In genomic region chr2:3475746-3476251, GRCm38 (mm10) we compare ENCODE assay signal across 8 mouse cellular contexts. TPM values are rescaled to one million over a fixed set of nuclear protein-coding genes. Genes with fewer than 3 reads are reported as not detected.
DNase-seq lines count a peak whose midpoint lies in the region; ATAC-seq lines count a peak whose summit lies in the region.

No protein-coding gene starts in this region.

- H3K4me1 ChIP-seq in intestine, embryonic 14.5 days (replicated peaks; ENCODE audit: control insufficient read depth, insufficient read depth, low read length): peaks cover 13% of the 10 kb centered on the region
- H3K4me1 ChIP-seq in intestine, embryonic 16.5 days (ENCODE audit: control insufficient read depth, insufficient read depth, low read length): peaks cover 6% of the 10 kb centered on the region
- peaks cover 17% of the 10 kb centered on the region for H3K4me1 ChIP-seq in hindbrain, embryonic 12.5 days

- H3K9me3 ChIP-seq in intestine, embryonic 14.5 days (ENCODE audit: control insufficient read depth, low read length): no peaks in the 10 kb centered on the region
- H3K9me3 ChIP-seq in intestine, embryonic 16.5 days (ENCODE audit: control insufficient read depth, low read length): no peaks in the 10 kb centered on the region
- no peaks in the 10 kb centered on the region for H3K9me3 ChIP-seq in hindbrain, embryonic 12.5 days (replicated peaks)

- WGBS in intestine, embryonic 14.5 days: 69% methylated on average over 3 of the region's 3 CpGs
- 58% methylated on average over 3 of the region's 3 CpGs for WGBS in intestine, embryonic 16.5 days
- WGBS in hindbrain, embryonic 12.5 days: 60% methylated on average over 3 of the region's 3 CpGs

- H3K4me2 ChIP-seq in intestine, embryonic 14.5 days (ENCODE audit: low read length): peak overlapping the region; percentile 82
- no peak overlapping the region for H3K4me2 ChIP-seq in intestine, embryonic 16.5 days (ENCODE audit: low read depth, low read length)
- peak overlapping the region; percentile 70; the same call in 1 of the 2 replicates for H3K4me2 ChIP-seq in hindbrain, embryonic 12.5 days (replicated peaks)

- no peak for DNase-seq in intestine, embryonic 14.5 days (ENCODE audit: low spot score)
- peak; percentile 10 for DNase-seq in T-cell, adult 2 months (ENCODE audit: low spot score)
- DNase-seq in lung, postnatal 36 days: peak; percentile 10
- DNase-seq in right cerebral cortex, postnatal 10 days (ENCODE audit: low spot score in 2 of 2): no peak
- no peak for DNase-seq in gastrocnemius, adult 8-10 months (ENCODE audit: low spot score in 2 of 2)
- DNase-seq in adrenal gland, postnatal 25 days: no peak

- H3K27ac ChIP-seq in intestine, embryonic 14.5 days (ENCODE audit: low read depth): 0 out of 2 replicates have a peak overlapping the region, but pooled peaks have one; percentile 36
- no peak overlapping the region for H3K27ac ChIP-seq in intestine, embryonic 16.5 days (ENCODE audit: low read length)
- H3K27ac ChIP-seq in hindbrain, embryonic 12.5 days: no peak overlapping the region

- no peaks in the 10 kb centered on the region for H3K27me3 ChIP-seq in intestine, embryonic 14.5 days (replicated peaks; ENCODE audit: control insufficient read depth, insufficient read depth, low read length)
- H3K27me3 ChIP-seq in intestine, embryonic 16.5 days (replicated peaks; ENCODE audit: control insufficient read depth, insufficient read depth, low read length): no peaks in the 10 kb centered on the region
- H3K27me3 ChIP-seq in hindbrain, embryonic 12.5 days: no peaks in the 10 kb centered on the region

- peaks cover 4% of the 10 kb centered on the region; the same call in 1 of the 2 replicates for H3K36me3 ChIP-seq in intestine, embryonic 14.5 days (ENCODE audit: control insufficient read depth, insufficient read depth, low read length)
- H3K36me3 ChIP-seq in intestine, embryonic 16.5 days (ENCODE audit: control insufficient read depth, insufficient read depth, low read length): no peaks in the 10 kb centered on the region
- H3K36me3 ChIP-seq in hindbrain, embryonic 12.5 days: no peaks in the 10 kb centered on the region

- H3K9ac ChIP-seq in intestine, embryonic 14.5 days (ENCODE audit: low read length): no peak overlapping the region
- H3K9ac ChIP-seq in intestine, embryonic 16.5 days (ENCODE audit: low read depth, low read length): no peak overlapping the region
- H3K9ac ChIP-seq in hindbrain, embryonic 12.5 days: peak overlapping the region; percentile 57; the same call in 1 of the 2 replicates

- peak overlapping the region; percentile 94; the same call in 1 of the 2 replicates for H3K4me3 ChIP-seq in intestine, embryonic 14.5 days (ENCODE audit: low read depth, low read length)
- H3K4me3 ChIP-seq in intestine, embryonic 16.5 days (ENCODE audit: low read length): no peak overlapping the region
- no peak overlapping the region for H3K4me3 ChIP-seq in hindbrain, embryonic 12.5 days

- no peak for ATAC-seq in intestine, embryonic 14.5 days (replicated peaks; ENCODE audit: low FRiP score, low TSS enrichment, low read depth)
- ATAC-seq in intestine, embryonic 16.5 days: no peak
- ATAC-seq in hindbrain, embryonic 12.5 days (ENCODE audit: low FRiP score): no peak

RNA-seq across cellular contexts. Expression of gene Suv39h2, which starts 1.0 kb away (rescaled TPM):
- 15.3 and 16.0 TPM in 2 replicates for polyA plus RNA-seq in intestine, embryonic 14.5 days (2014; fragmentation: Nextera tagmentation; extraction: Ambion mirVana)
- 6.8 and 8.3 TPM in 2 replicates for polyA plus RNA-seq in intestine, embryonic 16.5 days (2015; fragmentation: Nextera tagmentation; extraction: Ambion mirVana)
- 24.2 and 26.9 TPM in 2 replicates for polyA plus RNA-seq in hindbrain, embryonic 12.5 days (2016; fragmentation: Nextera tagmentation; extraction: Ambion mirVana)
- total RNA-seq in gastrocnemius, adult 8-10 months (2022): 1 to 10 TPM in 1 of 4 experiments, under 1 TPM in 3; 0.59 to 1.4 (median 0.71) TPM
- 1.6 and 3.1 TPM in 2 replicates for total RNA-seq in adrenal gland, postnatal 25 days (2021)

RNA-seq across cellular contexts. Expression of gene Gm45902, which starts 36.8 kb away (rescaled TPM):
- 4.8 and 5.1 TPM in 2 replicates for polyA plus RNA-seq in intestine, embryonic 14.5 days (2014; fragmentation: Nextera tagmentation; extraction: Ambion mirVana)
- polyA plus RNA-seq in intestine, embryonic 16.5 days (2015; fragmentation: Nextera tagmentation; extraction: Ambion mirVana): 2.8 TPM in 2 replicates
- 10.4 and 10.9 TPM in 2 replicates for polyA plus RNA-seq in hindbrain, embryonic 12.5 days (2016; fragmentation: Nextera tagmentation; extraction: Ambion mirVana)
- total RNA-seq in gastrocnemius, adult 8-10 months (2022): under 1 TPM; 0.51 to 0.87 (median 0.73) TPM
- 2.5 and 3.7 TPM in 2 replicates for total RNA-seq in adrenal gland, postnatal 25 days (2021)

RNA-seq across cellular contexts. Expression of gene Hspa14, which starts 36.8 kb away (rescaled TPM):
- polyA plus RNA-seq in intestine, embryonic 14.5 days (2014; fragmentation: Nextera tagmentation; extraction: Ambion mirVana): 113 and 119 TPM in 2 replicates
- 85.3 and 96.4 TPM in 2 replicates for polyA plus RNA-seq in intestine, embryonic 16.5 days (2015; fragmentation: Nextera tagmentation; extraction: Ambion mirVana)
- polyA plus RNA-seq in hindbrain, embryonic 12.5 days (2016; fragmentation: Nextera tagmentation; extraction: Ambion mirVana): 79.3 and 83.0 TPM in 2 replicates
- total RNA-seq in gastrocnemius, adult 8-10 months (2022): 10 to 100 TPM in 2 of 4 experiments, 1 to 10 TPM in 2; 8.3 to 11.1 (median 10.2) TPM
- total RNA-seq in adrenal gland, postnatal 25 days (2021): 40.8 and 44.7 TPM in 2 replicates

RNA-seq across cellular contexts. Expression of gene Cdnf, which starts 37.0 kb away (rescaled TPM):
- 0.22 TPM in 2 replicates for polyA plus RNA-seq in intestine, embryonic 14.5 days (2014; fragmentation: Nextera tagmentation; extraction: Ambion mirVana)
- 0.17 and 0.32 TPM in 2 replicates for polyA plus RNA-seq in intestine, embryonic 16.5 days (2015; fragmentation: Nextera tagmentation; extraction: Ambion mirVana)
- polyA plus RNA-seq in hindbrain, embryonic 12.5 days (2016; fragmentation: Nextera tagmentation; extraction: Ambion mirVana): 0.14 and 0.28 TPM in 2 replicates
- 10 to 100 TPM; 46.1 to 59.1 (median 53.0) TPM for total RNA-seq in gastrocnemius, adult 8-10 months (2022)
- total RNA-seq in adrenal gland, postnatal 25 days (2021): 2.0 and 3.8 TPM in 2 replicates

RNA-seq across cellular contexts. Expression of gene Dclre1c, which starts 51.9 kb away (rescaled TPM):
- polyA plus RNA-seq in intestine, embryonic 14.5 days (2014; fragmentation: Nextera tagmentation; extraction: Ambion mirVana): 7.2 and 7.8 TPM in 2 replicates
- 5.9 and 8.1 TPM in 2 replicates for polyA plus RNA-seq in intestine, embryonic 16.5 days (2015; fragmentation: Nextera tagmentation; extraction: Ambion mirVana)
- polyA plus RNA-seq in hindbrain, embryonic 12.5 days (2016; fragmentation: Nextera tagmentation; extraction: Ambion mirVana): 10.0 and 10.1 TPM in 2 replicates
- 1 to 10 TPM; 1.4 to 2.5 (median 2.1) TPM for total RNA-seq in gastrocnemius, adult 8-10 months (2022)
- 10.0 and 12.1 TPM in 2 replicates for total RNA-seq in adrenal gland, postnatal 25 days (2021)

Comparison
In these comparisons a context has a peak if more than half of its experiments do, and no peak if none do; other contexts are left out.
1. DNase-seq: peak in T-cell, adult 2 months (single experiment) and lung, postnatal 36 days (single experiment); none in intestine, embryonic 14.5 days (single experiment), right cerebral cortex, postnatal 10 days (0 of 2), gastrocnemius, adult 8-10 months (0 of 2) and adrenal gland, postnatal 25 days (single experiment).